Mouse (Mus musculus) urinary bladder, postnatal 36 days (tissue): ENCODE results near the gene Procr.

Source experiments
- DNase-seq, 2 experiments: peaks; one replicate each; pipeline ENCODE4 v3.0.0; 2022; ENCODE audit warnings: low spot score in 2 of 2, mixed read lengths in 1 of 2

Procr gene

GRCm38 (mm10) chr2:155804053-155804452 lies 53.1 kb downstream of the Procr start:
- DNase-seq: no peak
